Mouse (Mus musculus): ENCODE results near the gene Rbm45. TPM values are rescaled to one million over a fixed set of nuclear protein-coding genes. Genes with fewer than 3 reads are reported as not detected.

Rbm45 gene
- polyA plus RNA-seq, 2 experiments: 14.8 to 31.2 TPM

- no peak for TF ChIP-seq POLR2A (IDR thresholded peaks at IDR 0.05; ENCODE audit: borderline replicate concordance, extremely low read depth, insufficient read depth, insufficient read length)
- Histone ChIP-seq H3K27ac (replicated peaks; ENCODE audit: low read depth, low read length) (no peak overlapping the region), H3K27me3 (ENCODE audit: control insufficient read depth, insufficient read depth, low read length) (no peaks in the 10 kb centered on the region), H3K9me3 (ENCODE audit: control insufficient read depth, low read length) (no peaks in the 10 kb centered on the region), H3K4me2 (replicated peaks; ENCODE audit: low read depth, low read length, severe bottlenecking) (no peak overlapping the region), H3K4me1 (ENCODE audit: control insufficient read depth, insufficient read depth, low read length) (peaks cover 8% of the 10 kb centered on the region), H3K9ac (ENCODE audit: low read depth, low read length, severe bottlenecking) (no peak overlapping the region), H3K36me3 (ENCODE audit: control insufficient read depth, insufficient read depth, low read length) (no peaks in the 10 kb centered on the region), H3K4me3 (replicated peaks; ENCODE audit: low read length) (no peak overlapping the region)
- ATAC-seq (ENCODE audit: low FRiP score, low read depth) (no peak), DNase-seq (ENCODE audit: low spot score) (no peak)
- 59% methylated on average over 1 of the region's 1 CpGs for WGBS
Observed at GRCm38 (mm10) chr2:76409526-76409925, 39.7 kb downstream of the Rbm45 start.

DNA sequence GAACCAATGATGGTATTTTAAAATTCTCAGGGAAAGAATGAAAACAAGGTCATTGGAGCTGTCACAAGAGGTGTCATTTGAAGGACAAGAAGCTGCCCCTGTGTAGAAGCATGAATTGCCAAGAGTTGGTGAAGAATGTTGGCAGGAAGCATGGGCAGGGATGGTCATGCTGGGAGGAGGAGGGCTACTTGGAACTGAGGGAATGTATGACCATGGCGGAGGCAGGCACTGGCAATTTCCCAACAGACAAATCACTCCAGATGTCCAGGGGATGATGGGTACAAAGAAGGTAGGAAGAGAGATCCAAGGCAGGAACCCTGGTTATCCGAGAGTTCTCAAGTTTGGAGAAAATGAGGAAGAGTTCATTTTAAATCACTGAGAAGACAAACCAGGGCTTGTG is 40.2 kb downstream of the Rbm45 start:
- Histone ChIP-seq H3K4me1 (ENCODE audit: control insufficient read depth, insufficient read depth, low read length) (peaks cover 8% of the 10 kb centered on the region), H3K36me3 (ENCODE audit: control insufficient read depth, insufficient read depth, low read length) (no peaks in the 10 kb centered on the region), H3K27me3 (ENCODE audit: control insufficient read depth, insufficient read depth, low read length) (no peaks in the 10 kb centered on the region), H3K27ac (replicated peaks; ENCODE audit: low read depth, low read length) (no peak overlapping the region), H3K9me3 (ENCODE audit: control insufficient read depth, low read length) (no peaks in the 10 kb centered on the region), H3K4me3 (replicated peaks; ENCODE audit: low read length) (no peak overlapping the region), H3K9ac (ENCODE audit: low read depth, low read length, severe bottlenecking) (no peak overlapping the region), H3K4me2 (replicated peaks; ENCODE audit: low read depth, low read length, severe bottlenecking) (no peak overlapping the region)
- no peak for TF ChIP-seq POLR2A (IDR thresholded peaks at IDR 0.05; ENCODE audit: borderline replicate concordance, extremely low read depth, insufficient read depth, insufficient read length)
- no peak for ATAC-seq (ENCODE audit: low FRiP score, low read depth)
- WGBS: 91% methylated on average over 2 of the region's 2 CpGs
- no peak for DNase-seq (ENCODE audit: low spot score)

GRCm38 (mm10) chr2:76412924-76413323 is 43.1 kb downstream of the Rbm45 start:
- ATAC-seq (ENCODE audit: low FRiP score, low read depth): no peak
- Histone ChIP-seq H3K4me3 (replicated peaks; ENCODE audit: low read length) (no peak overlapping the region), H3K9ac (ENCODE audit: low read depth, low read length, severe bottlenecking) (no peak overlapping the region), H3K27ac (replicated peaks; ENCODE audit: low read depth, low read length) (no peak overlapping the region), H3K4me2 (replicated peaks; ENCODE audit: low read depth, low read length, severe bottlenecking) (no peak overlapping the region), H3K27me3 (ENCODE audit: control insufficient read depth, insufficient read depth, low read length) (no peaks in the 10 kb centered on the region), H3K9me3 (ENCODE audit: control insufficient read depth, low read length) (no peaks in the 10 kb centered on the region), H3K36me3 (ENCODE audit: control insufficient read depth, insufficient read depth, low read length) (no peaks in the 10 kb centered on the region), H3K4me1 (ENCODE audit: control insufficient read depth, insufficient read depth, low read length) (no peaks in the 10 kb centered on the region)
- TF ChIP-seq POLR2A (IDR thresholded peaks at IDR 0.05; ENCODE audit: borderline replicate concordance, extremely low read depth, insufficient read depth, insufficient read length): no peak
- no peak for DNase-seq (ENCODE audit: low spot score)
- WGBS: 78% methylated on average over 2 of the region's 2 CpGs

DNA sequence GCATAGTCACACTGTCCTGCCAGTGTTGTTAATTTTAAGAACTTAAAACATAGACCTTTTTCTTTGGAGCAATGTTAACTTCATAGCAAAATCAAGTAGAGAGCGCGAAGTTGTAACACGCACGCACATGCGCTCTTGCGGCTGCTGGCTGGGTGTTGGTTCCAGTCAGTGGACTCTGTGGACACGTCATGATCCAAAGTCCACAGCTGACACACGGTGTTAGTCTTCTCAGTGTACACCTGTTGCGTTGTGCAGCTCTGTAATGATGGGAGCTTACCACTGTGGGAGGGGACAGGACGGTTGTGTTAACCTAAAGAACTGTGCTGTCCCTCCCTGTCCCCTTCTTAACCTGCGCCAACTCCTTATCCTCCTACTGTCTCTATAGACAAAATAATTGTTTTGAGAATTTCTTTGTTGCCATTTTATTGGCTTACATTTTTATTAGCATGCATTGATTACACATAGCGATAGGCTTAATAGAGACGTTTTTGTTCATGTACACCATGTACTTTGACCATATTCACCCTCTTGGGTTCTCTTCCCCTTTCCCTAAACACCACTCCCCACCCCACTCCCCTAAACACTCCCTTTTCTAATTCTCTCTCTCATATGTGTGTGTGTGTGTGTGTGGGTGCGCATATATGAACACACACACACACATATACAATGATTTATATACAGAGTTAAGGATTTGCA is 47.8 kb downstream of the Rbm45 start:
- no peak overlapping the region for H3K9ac ChIP-seq (ENCODE audit: low read depth, low read length, severe bottlenecking)
- no peaks in the 10 kb centered on the region for H3K36me3 ChIP-seq (ENCODE audit: control insufficient read depth, insufficient read depth, low read length)
- no peaks in the 10 kb centered on the region for H3K27me3 ChIP-seq (ENCODE audit: control insufficient read depth, insufficient read depth, low read length)
- H3K4me1 ChIP-seq (ENCODE audit: control insufficient read depth, insufficient read depth, low read length): no peaks in the 10 kb centered on the region
- H3K27ac ChIP-seq (replicated peaks; ENCODE audit: low read depth, low read length): no peak overlapping the region
- H3K9me3 ChIP-seq (ENCODE audit: control insufficient read depth, low read length): no peaks in the 10 kb centered on the region
- ATAC-seq (ENCODE audit: low FRiP score, low read depth) (no peak), DNase-seq (ENCODE audit: low spot score) (no peak)
- no peak for TF ChIP-seq POLR2A (IDR thresholded peaks at IDR 0.05; ENCODE audit: borderline replicate concordance, extremely low read depth, insufficient read depth, insufficient read length)
- H3K4me3 ChIP-seq (replicated peaks; ENCODE audit: low read length): no peak overlapping the region
- 92% methylated on average over 14 of the region's 14 CpGs for WGBS
- no peak overlapping the region for H3K4me2 ChIP-seq (replicated peaks; ENCODE audit: low read depth, low read length, severe bottlenecking)

DNA sequence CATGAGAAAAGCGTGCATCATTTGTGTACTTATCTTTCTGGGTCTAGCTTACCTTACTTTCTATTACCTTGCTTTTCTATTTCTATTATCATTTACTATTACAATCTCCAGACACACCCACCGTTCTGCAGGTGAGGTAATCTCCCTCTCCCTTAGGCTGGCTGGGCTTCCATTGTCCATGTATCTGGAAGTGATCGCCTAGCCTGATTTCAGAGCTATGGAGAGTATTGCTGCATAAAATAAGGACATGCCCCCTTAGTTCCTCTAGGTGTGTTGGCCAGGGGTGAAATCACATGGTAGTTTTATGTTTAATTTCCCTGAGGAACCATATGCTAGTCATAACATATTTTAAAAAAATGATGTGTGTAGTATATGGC is 48.3 kb downstream of the Rbm45 start:
- H3K9me3 ChIP-seq (ENCODE audit: control insufficient read depth, low read length): no peaks in the 10 kb centered on the region
- no peak overlapping the region for H3K4me2 ChIP-seq (replicated peaks; ENCODE audit: low read depth, low read length, severe bottlenecking)
- H3K27ac ChIP-seq (replicated peaks; ENCODE audit: low read depth, low read length): no peak overlapping the region
- TF ChIP-seq POLR2A (IDR thresholded peaks at IDR 0.05; ENCODE audit: borderline replicate concordance, extremely low read depth, insufficient read depth, insufficient read length): no peak
- ATAC-seq (ENCODE audit: low FRiP score, low read depth) (no peak), DNase-seq (ENCODE audit: low spot score) (no peak)
- no peak overlapping the region for H3K9ac ChIP-seq (ENCODE audit: low read depth, low read length, severe bottlenecking)
- 85% methylated on average over 3 of the region's 3 CpGs for WGBS
- H3K4me1 ChIP-seq (ENCODE audit: control insufficient read depth, insufficient read depth, low read length): no peaks in the 10 kb centered on the region
- H3K36me3 ChIP-seq (ENCODE audit: control insufficient read depth, insufficient read depth, low read length): no peaks in the 10 kb centered on the region
- no peak overlapping the region for H3K4me3 ChIP-seq (replicated peaks; ENCODE audit: low read length)
- no peaks in the 10 kb centered on the region for H3K27me3 ChIP-seq (ENCODE audit: control insufficient read depth, insufficient read depth, low read length)

Measured in limb, embryonic 14.5 days (tissue).